Mouse (Mus musculus) E14TG2a.4 (cell line): ENCODE data around the gene Iqgap2.

Experiments used
- CTCF ChIP-seq: conservative IDR thresholded peaks from 2 replicates; pipeline ENCODE4 v1.5.1; 2014; ENCODE audit warnings: low read length
- NANOG ChIP-seq: IDR thresholded peaks from 2 replicates; pipeline ENCODE4 v1.6.1; 2014; ENCODE audit warnings: borderline replicate concordance, low read length, mixed read lengths
- POU5F1 ChIP-seq: IDR thresholded peaks from 2 replicates; pipeline ENCODE4 v1.6.1; 2014; ENCODE audit warnings: low read length, borderline replicate concordance

DNA sequence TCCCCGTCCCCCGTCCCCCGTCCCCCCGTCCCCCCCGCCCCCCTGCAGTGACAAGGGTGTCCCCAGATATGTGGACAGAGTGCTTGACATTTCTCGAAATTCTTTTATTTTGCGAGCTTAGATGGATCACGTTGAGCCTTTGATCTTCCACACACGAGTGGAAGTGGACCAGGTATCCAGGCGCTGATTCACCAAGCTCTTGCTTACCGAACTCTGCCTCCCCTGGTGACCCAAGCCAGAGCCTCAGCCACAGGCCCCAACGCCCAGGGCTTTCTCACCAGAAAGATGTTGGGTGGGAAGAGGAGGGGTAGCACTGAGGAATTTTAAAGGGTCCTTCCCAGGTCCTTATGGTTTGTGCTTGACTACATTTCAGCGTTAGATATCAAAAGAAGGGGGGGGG lies 272.9 kb downstream of the Iqgap2 start:
- no peak for TF ChIP-seq CTCF
- no peak for TF ChIP-seq POU5F1
- TF ChIP-seq NANOG, result no peak
